Mouse (Mus musculus) spleen, adult 2 months (tissue): Measurements from ENCODE around the gene Srbd1.

Experiments used
- CTCF ChIP-seq: fragments of 200-500 bp; IDR thresholded peaks from 2 replicates; pipeline ENCODE4 v1.5.1; 2011; ENCODE audit warnings: mild to moderate bottlenecking, inconsistent platforms; ENCODE audit not compliant: insufficient read depth, insufficient read length, insufficient replicate concordance; ENCODE audit errors: extremely low read depth
- POLR2A ChIP-seq: fragments of 200-500 bp; IDR thresholded peaks from 2 replicates; pipeline ENCODE4 v1.6.1; 2011; ENCODE audit warnings: low read depth, low read length, inconsistent platforms

- TF ChIP-seq CTCF (no peak), POLR2A (no peak)
Measured at GRCm38 (mm10) chr17:85941141-85941738, 203.7 kb downstream of the Srbd1 start.
